Mouse (Mus musculus) C2C12 (cell line): ENCODE results near the gene Sox8.

Source experiments
- CTCF ChIP-seq: IDR thresholded peaks from one replicate; pipeline ENCODE4 v1.5.1; 2011; ENCODE audit not compliant: control insufficient read depth, insufficient read depth, insufficient read length
- FOSL1 ChIP-seq: IDR thresholded peaks from one replicate; pipeline ENCODE4 v1.8.0; 2011; ENCODE audit warnings: mild to moderate bottlenecking, low read length; ENCODE audit not compliant: poor library complexity, insufficient read depth, severe bottlenecking
- MAX ChIP-seq: IDR thresholded peaks from one replicate; pipeline ENCODE4 v1.6.1; 2011; ENCODE audit warnings: mild to moderate bottlenecking, control low read depth
- MYOD1 ChIP-seq: IDR thresholded peaks from one replicate; pipeline ENCODE4 v1.6.1; 2011; ENCODE audit warnings: low read depth; ENCODE audit not compliant: control insufficient read depth, insufficient read length
- MYOG ChIP-seq: IDR thresholded peaks from one replicate; pipeline ENCODE4 v1.6.1; 2011; ENCODE audit not compliant: control insufficient read depth, insufficient read length; ENCODE audit errors: extremely low read depth
- USF1 ChIP-seq: IDR thresholded peaks from one replicate; pipeline ENCODE4 v1.6.1; 2011; ENCODE audit warnings: low read depth, mild to moderate bottlenecking, control low read depth, moderate library complexity

GRCm38 (mm10) chr17:25613323-25613722, 42.8 kb upstream of the Sox8 start:
- TF ChIP-seq CTCF (no peak), USF1 (no peak), FOSL1 (no peak), MAX (no peak), MYOG (no peak), MYOD1 (no peak)
